Mouse (Mus musculus): ENCODE measurements around the gene Efna3.
A peak's percentile ranks its signal among the peaks of the same experiment; 100 is the strongest.

Efna3 gene

GRCm38 (mm10) chr3:89337721-89338578 lies 15.2 kb upstream of the Efna3 start, which contains the start of gene Efna4:
Gene Efna4 (minus strand): TSS chr3:89338028.
- DNase-seq = peak; percentile 58 to 72

- DNase-seq = no peak
Measured at GRCm38 (mm10) chr3:89337062-89337720, 14.4 kb upstream of the Efna3 start.

- no peak for DNase-seq
Measured at GRCm38 (mm10) chr3:89336529-89336928, 13.8 kb upstream of the Efna3 start.

- DNase-seq = no peak
Measured at GRCm38 (mm10) chr3:89333053-89333452, 10.3 kb upstream of the Efna3 start.

GRCm38 (mm10) chr3:89332476-89332875 lies 9.7 kb upstream of the Efna3 start:
- no peak for DNase-seq

GRCm38 (mm10) chr3:89332013-89332412 lies 9.2 kb upstream of the Efna3 start:
- DNase-seq = no peak

GRCm38 (mm10) chr3:89331561-89331960 lies 8.8 kb upstream of the Efna3 start:
- no peak for DNase-seq

GRCm38 (mm10) chr3:89330948-89331347 lies 8.2 kb upstream of the Efna3 start:
- DNase-seq = no peak

- DNase-seq = no peak
Measured at GRCm38 (mm10) chr3:89330346-89330745, 7.6 kb upstream of the Efna3 start.

- DNase-seq = no peak
Measured at GRCm38 (mm10) chr3:89328623-89329022, 5.9 kb upstream of the Efna3 start.

- DNase-seq = no peak
Measured at GRCm38 (mm10) chr3:89327371-89327870, 4.7 kb upstream of the Efna3 start.

GRCm38 (mm10) chr3:89325882-89326281 lies 3.1 kb upstream of the Efna3 start:
- no peak for DNase-seq

- no peak for DNase-seq
Measured at GRCm38 (mm10) chr3:89322131-89322500, 649 bp downstream of the Efna3 start.

- peak in 1 of 2 experiments; percentile 60 for DNase-seq
Measured at GRCm38 (mm10) chr3:89321183-89322130, 1.3 kb downstream of the Efna3 start.

GRCm38 (mm10) chr3:89320581-89321182 lies 2.1 kb downstream of the Efna3 start:
- peak in 1 of 2 experiments; percentile 62 for DNase-seq

GRCm38 (mm10) chr3:89319591-89320350 lies 3.0 kb downstream of the Efna3 start:
- DNase-seq = no peak

- DNase-seq = no peak
Measured at GRCm38 (mm10) chr3:89318971-89319590, 3.7 kb downstream of the Efna3 start.

- no peak for DNase-seq
Measured at GRCm38 (mm10) chr3:89318316-89318715, 4.4 kb downstream of the Efna3 start.

GRCm38 (mm10) chr3:89317246-89317645 lies 5.5 kb downstream of the Efna3 start:
- no peak for DNase-seq

- DNase-seq = peak; percentile 91 to 92
Measured at GRCm38 (mm10) chr3:89316833-89317232, 5.9 kb downstream of the Efna3 start.

Data from kidney, postnatal 36 days (tissue).